Mouse (Mus musculus) mature B cell (primary cell): ENCODE results near the gene Cavin2.

Experiments used
- in situ Hi-C: fragments of 300-500 bp; cut with MboI; formaldehyde crosslinking; loops from 2 replicates; pipeline ENCODE4 v1.14.3; 2019

The Cavin2 gene

DNA sequence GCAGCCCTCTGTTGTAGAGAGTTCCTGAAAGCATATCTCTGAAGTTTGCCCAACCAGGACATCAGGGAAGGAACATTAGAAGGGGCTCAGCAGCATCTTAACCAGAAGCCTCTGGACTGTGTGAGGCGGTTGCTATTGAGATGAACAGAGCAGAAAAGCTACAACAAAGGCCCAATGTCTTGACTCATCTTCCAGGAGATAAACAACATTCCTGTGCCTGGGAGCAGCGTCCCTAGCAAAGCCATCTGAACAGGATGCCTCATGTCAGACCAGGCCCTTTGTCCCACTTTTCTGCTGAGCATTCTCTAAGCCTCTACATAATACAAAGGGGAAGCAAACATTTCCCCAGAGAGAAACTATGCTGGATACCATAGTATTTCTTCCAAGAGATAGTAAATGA lies 26.6 kb downstream of the Cavin2 start:
- in situ Hi-C loops: no loop called here

GRCm38 (mm10) chr1:51323506-51323905 lies 34.6 kb downstream of the Cavin2 start:
- in situ Hi-C loops: no loop called here

GRCm38 (mm10) chr1:51328541-51328940 lies 39.6 kb downstream of the Cavin2 start:
- in situ Hi-C loops: no loop called here

- in situ Hi-C loops: no loop called here
Measured at GRCm38 (mm10) chr1:51332986-51333385, 44.1 kb downstream of the Cavin2 start.

GRCm38 (mm10) chr1:51333557-51334285 lies 44.8 kb downstream of the Cavin2 start:
- in situ Hi-C loops: no loop called here

DNA sequence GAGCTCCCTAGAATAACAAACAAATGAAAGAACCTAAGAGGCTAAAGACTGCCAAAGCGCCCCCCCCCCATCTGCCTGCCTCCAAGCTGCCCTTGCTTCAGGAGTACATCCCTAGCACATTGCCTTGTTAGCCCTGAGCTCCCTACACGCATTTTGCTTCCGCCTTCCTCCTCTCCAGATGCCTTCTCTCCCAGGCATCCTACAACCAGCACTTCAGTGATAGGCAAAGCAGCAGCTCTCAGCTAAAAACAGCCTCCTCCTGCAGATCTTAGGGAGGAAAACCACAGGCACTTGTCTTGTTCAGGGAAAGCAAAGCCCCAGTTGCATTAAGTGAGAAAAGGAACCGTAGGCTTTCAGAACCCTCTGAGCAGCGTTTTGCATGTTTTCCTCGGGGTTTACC lies 45.4 kb downstream of the Cavin2 start:
- in situ Hi-C loops: no loop called here

GRCm38 (mm10) chr1:51335081-51335480 lies 46.2 kb downstream of the Cavin2 start:
- in situ Hi-C loops: no loop called here

- in situ Hi-C loops: no loop called here
Measured at GRCm38 (mm10) chr1:51344160-51344559, 55.2 kb downstream of the Cavin2 start.

DNA sequence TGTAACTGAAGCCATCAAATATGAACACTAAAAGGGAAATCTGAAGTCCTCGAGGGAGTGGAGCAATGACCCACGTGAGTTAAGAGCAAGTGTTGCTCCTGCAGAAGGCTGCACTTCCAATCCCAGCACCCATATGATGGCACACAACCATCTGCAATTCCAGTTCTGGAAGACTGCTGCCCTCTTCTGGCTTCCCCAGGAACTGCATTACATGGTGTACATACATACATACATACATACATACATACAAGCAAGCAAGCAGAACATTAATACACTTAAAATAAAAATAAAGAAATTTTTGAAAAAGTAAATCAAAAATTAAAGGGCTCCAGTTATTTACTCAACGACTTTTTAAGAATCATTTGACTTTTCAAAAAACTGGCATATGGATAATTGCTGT lies 58.7 kb downstream of the Cavin2 start:
- in situ Hi-C loops: no loop called here

GRCm38 (mm10) chr1:51348631-51349030 lies 59.7 kb downstream of the Cavin2 start:
- in situ Hi-C loops: no loop called here

DNA sequence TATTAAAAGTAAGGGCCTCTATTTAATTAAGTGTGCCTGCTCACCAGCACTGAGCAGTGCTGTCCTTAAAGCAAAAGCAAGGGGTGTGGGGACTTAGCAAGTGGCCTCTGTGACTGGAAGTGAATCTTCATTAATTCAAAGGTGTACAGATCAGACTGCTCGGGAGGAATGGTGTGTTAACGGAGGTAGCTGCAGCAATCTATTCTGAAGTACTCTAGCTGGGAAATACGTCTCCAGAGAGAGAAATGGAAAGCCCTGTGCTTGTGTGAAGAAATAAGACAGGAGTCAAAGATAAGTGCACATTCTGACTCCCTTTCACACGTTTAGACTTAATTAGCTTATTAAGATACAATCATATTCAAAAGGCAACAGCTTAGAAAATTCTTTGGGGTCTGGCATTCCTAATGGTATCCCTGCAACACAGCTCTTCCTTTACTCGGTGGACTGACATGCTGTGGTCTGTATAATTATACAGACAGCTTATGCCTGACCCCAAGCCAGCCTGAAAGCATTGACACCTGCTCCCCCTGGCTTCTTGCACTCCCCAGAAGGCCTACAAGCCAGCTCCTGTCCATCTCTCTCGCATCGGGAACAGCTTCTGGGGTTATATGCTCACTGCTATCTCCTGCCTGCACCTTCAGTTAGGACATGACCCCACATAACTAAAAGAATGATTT lies 60.5 kb downstream of the Cavin2 start:
- in situ Hi-C loops: no loop called here
